Comparison of ENCODE assay signal across 8 mouse cellular contexts in genomic region chr11:59759178-59759577, GRCm38 (mm10). TPM values are rescaled to one million over a fixed set of nuclear protein-coding genes. Genes with fewer than 3 reads are reported as not detected.
A peak's percentile ranks its signal among the peaks of the same experiment; 100 is the strongest.
DNase-seq lines count a peak whose midpoint lies in the region; ATAC-seq lines count a peak whose summit lies in the region.

No protein-coding gene starts in this region.

- 65% methylated on average over 4 of the region's 4 CpGs for WGBS in forebrain, embryonic 14.5 days
- 88% methylated on average over 4 of the region's 4 CpGs for WGBS in forebrain, embryonic 11.5 days
- WGBS in heart, embryonic 12.5 days, result 38% methylated on average over 4 of the region's 4 CpGs

- no peak overlapping the region for H3K4me2 ChIP-seq in forebrain, embryonic 14.5 days (ENCODE audit: low read length)
- no peak overlapping the region for H3K4me2 ChIP-seq in forebrain, embryonic 11.5 days (ENCODE audit: low read depth, low read length, severe bottlenecking)
- H3K4me2 ChIP-seq in heart, embryonic 12.5 days, result 0 out of 2 replicates have a peak overlapping the region, but pooled peaks have one; percentile 17

- H3K36me3 ChIP-seq in forebrain, embryonic 14.5 days (ENCODE audit: control insufficient read depth, insufficient read depth, low read length), result peaks cover 96% of the 10 kb centered on the region
- peaks cover 4% of the 10 kb centered on the region for H3K36me3 ChIP-seq in forebrain, embryonic 11.5 days (ENCODE audit: control insufficient read depth, insufficient read depth, low read length)
- H3K36me3 ChIP-seq in heart, embryonic 12.5 days, result peaks cover 90% of the 10 kb centered on the region

- H3K9me3 ChIP-seq in forebrain, embryonic 14.5 days (replicated peaks; ENCODE audit: control insufficient read depth, low read length), result no peaks in the 10 kb centered on the region
- H3K9me3 ChIP-seq in forebrain, embryonic 11.5 days (ENCODE audit: control insufficient read depth, low read length), result no peaks in the 10 kb centered on the region
- no peaks in the 10 kb centered on the region for H3K9me3 ChIP-seq in heart, embryonic 12.5 days (replicated peaks)

- no peaks in the 10 kb centered on the region for H3K4me1 ChIP-seq in forebrain, embryonic 14.5 days (ENCODE audit: control insufficient read depth, insufficient read depth, low read length)
- no peaks in the 10 kb centered on the region for H3K4me1 ChIP-seq in forebrain, embryonic 11.5 days (replicated peaks; ENCODE audit: control insufficient read depth, insufficient read depth, low read length)
- H3K4me1 ChIP-seq in heart, embryonic 12.5 days (replicated peaks), result peaks cover 26% of the 10 kb centered on the region

- H3K9ac ChIP-seq in forebrain, embryonic 14.5 days (ENCODE audit: low read length), result no peak overlapping the region
- no peak overlapping the region for H3K9ac ChIP-seq in forebrain, embryonic 11.5 days (ENCODE audit: low read length)
- H3K9ac ChIP-seq in heart, embryonic 12.5 days, result peak overlapping the region; percentile 29; the same call in 1 of the 2 replicates

- DNase-seq in forebrain, embryonic 14.5 days (ENCODE audit: low spot score), result peak; percentile 18
- DNase-seq in forebrain, embryonic 11.5 days (ENCODE audit: low spot score), result no peak
- peak; percentile 65 for DNase-seq in 3134 (ENCODE audit: extremely low read depth, insufficient read length, low spot score)
- peak; percentile 96 for DNase-seq in cerebellum, adult 9-11 months
- peak; percentile 43 to 48 for DNase-seq in layer of hippocampus, postnatal 14 days (ENCODE audit: low spot score in 2 of 2)
- DNase-seq in right cerebral cortex, adult 2 months (ENCODE audit: low spot score in 2 of 2), result peak; percentile 36 to 37
- DNase-seq in yolk sac, embryonic 10.5 days (ENCODE audit: low spot score), result no peak

- no peak for ATAC-seq in forebrain, embryonic 14.5 days
- ATAC-seq in forebrain, embryonic 11.5 days (replicated peaks; ENCODE audit: low FRiP score), result no peak
- ATAC-seq in heart, embryonic 12.5 days (ENCODE audit: insufficient number of reproducible peaks, low FRiP score), result peak; percentile 45; the same call in 1 of the 2 replicates

- no peaks in the 10 kb centered on the region for H3K27me3 ChIP-seq in forebrain, embryonic 14.5 days (replicated peaks; ENCODE audit: control insufficient read depth, insufficient read depth, low read length)
- no peaks in the 10 kb centered on the region for H3K27me3 ChIP-seq in forebrain, embryonic 11.5 days (ENCODE audit: control insufficient read depth, insufficient read depth, low read length)
- H3K27me3 ChIP-seq in heart, embryonic 12.5 days (replicated peaks), result no peaks in the 10 kb centered on the region

- H3K4me3 ChIP-seq in forebrain, embryonic 14.5 days (ENCODE audit: low read depth, low read length), result no peak overlapping the region
- H3K4me3 ChIP-seq in forebrain, embryonic 11.5 days (ENCODE audit: low read depth, low read length), result no peak overlapping the region
- no peak overlapping the region for H3K4me3 ChIP-seq in heart, embryonic 12.5 days

- H3K27ac ChIP-seq in forebrain, embryonic 14.5 days (ENCODE audit: low read depth, low read length), result no peak overlapping the region
- no peak overlapping the region for H3K27ac ChIP-seq in forebrain, embryonic 11.5 days (ENCODE audit: low read depth, low read length)
- H3K27ac ChIP-seq in heart, embryonic 12.5 days (ENCODE audit: poor library complexity, severe bottlenecking), result peak overlapping the region; percentile 72

RNA-seq across cellular contexts. Expression of gene Pld6, which starts 28.3 kb away (rescaled TPM):
- polyA plus RNA-seq in forebrain, embryonic 14.5 days (2014; fragmentation: Nextera tagmentation; extraction: Ambion mirVana), result 1.3 and 1.5 TPM in 2 replicates
- polyA plus RNA-seq in forebrain, embryonic 11.5 days (2014; fragmentation: Nextera tagmentation; extraction: Ambion mirVana), result 0.72 and 1.3 TPM in 2 replicates
- 3.9 and 4.6 TPM in 2 replicates for polyA plus RNA-seq in heart, embryonic 12.5 days (2016; fragmentation: Nextera tagmentation; extraction: Ambion mirVana)
- total RNA-seq in layer of hippocampus, postnatal 14 days (2021), result under 1 TPM; 0.91 to 0.92 TPM

RNA-seq across cellular contexts. Expression of gene Flcn, which starts 50.6 kb away (rescaled TPM):
- 29.4 and 36.6 TPM in 2 replicates for polyA plus RNA-seq in forebrain, embryonic 14.5 days (2014; fragmentation: Nextera tagmentation; extraction: Ambion mirVana)
- 36.0 and 36.7 TPM in 2 replicates for polyA plus RNA-seq in forebrain, embryonic 11.5 days (2014; fragmentation: Nextera tagmentation; extraction: Ambion mirVana)
- 25.1 and 26.5 TPM in 2 replicates for polyA plus RNA-seq in heart, embryonic 12.5 days (2016; fragmentation: Nextera tagmentation; extraction: Ambion mirVana)
- total RNA-seq in layer of hippocampus, postnatal 14 days (2021), result 10 to 100 TPM; 34.6 to 40.1 TPM

Comparison
In these comparisons a context has a peak if more than half of its experiments do, and no peak if none do; other contexts are left out.
1. DNase-seq: peak in forebrain, embryonic 14.5 days (single experiment), 3134 (single experiment), cerebellum, adult 9-11 months (single experiment), layer of hippocampus, postnatal 14 days (2 of 2) and right cerebral cortex, adult 2 months (2 of 2); none in forebrain, embryonic 11.5 days (single experiment) and yolk sac, embryonic 10.5 days (single experiment).